Comparison of ENCODE assay signal across 19 mouse cellular contexts in genomic region chr12:82297196-82297595, GRCm38 (mm10).
DNase-seq lines count a peak whose midpoint lies in the region; ATAC-seq and TF ChIP-seq lines count a peak whose summit lies in the region.
"Had no signal": no experiment of that assay in that cellular context is flagged by ENCODE, and none has a peak within 500 bp of the region (broad histone marks: within the 10 kb centered on the region; RNA-seq: fewer than 3 reads in every experiment).

No protein-coding gene starts in this region.

- no peak overlapping the region for H3K9ac ChIP-seq in kidney, embryonic 15.5 days
- H3K9ac ChIP-seq in lung, embryonic 14.5 days, result no peak overlapping the region
- no peak overlapping the region for H3K9ac ChIP-seq in forebrain, embryonic 14.5 days (ENCODE audit: low read length)
- H3K9ac ChIP-seq: embryonic facial prominence, embryonic 13.5 days; forebrain, embryonic 12.5 days; forebrain, postnatal 0 days; hindbrain, embryonic 12.5 days had no signal

- peak; percentile 46 for DNase-seq in kidney, adult 18-20 months
- DNase-seq in lung, embryonic 14.5 days, result peak; percentile 4
- no peak for DNase-seq in lung, postnatal 10 days
- peak; percentile 37 for DNase-seq in kidney, postnatal 14 days
- DNase-seq in gastrocnemius, postnatal 10 days, result no peak
- no peak for DNase-seq in forebrain, embryonic 14.5 days (ENCODE audit: low spot score)
- DNase-seq: adrenal gland, adult 8-10 months; cerebellum, adult 11-12 months; cerebellum, adult 9-11 months; cerebellum, postnatal 36 days; forebrain, postnatal 0 days; gastrocnemius, postnatal 25 days; heart, postnatal 10 days; heart, postnatal 4 days had no signal

- no peak overlapping the region for H3K4me3 ChIP-seq in kidney, embryonic 15.5 days (replicated peaks)
- H3K4me3 ChIP-seq in lung, embryonic 14.5 days (ENCODE audit: low read depth, low read length), result no peak overlapping the region
- no peak overlapping the region for H3K4me3 ChIP-seq in forebrain, embryonic 14.5 days (ENCODE audit: low read depth, low read length)
- H3K4me3 ChIP-seq: embryonic facial prominence, embryonic 13.5 days; forebrain, embryonic 12.5 days; hindbrain, embryonic 12.5 days had no signal

- no peaks in the 10 kb centered on the region for H3K9me3 ChIP-seq in kidney, embryonic 15.5 days (replicated peaks)
- no peaks in the 10 kb centered on the region for H3K9me3 ChIP-seq in lung, embryonic 14.5 days (ENCODE audit: low read depth, low read length)
- H3K9me3 ChIP-seq in forebrain, embryonic 14.5 days (replicated peaks; ENCODE audit: control insufficient read depth, low read length), result no peaks in the 10 kb centered on the region
- H3K9me3 ChIP-seq: embryonic facial prominence, embryonic 13.5 days; forebrain, embryonic 12.5 days; hindbrain, embryonic 12.5 days had no signal

- no peaks in the 10 kb centered on the region for H3K27me3 ChIP-seq in kidney, embryonic 15.5 days
- H3K27me3 ChIP-seq in lung, embryonic 14.5 days (ENCODE audit: insufficient read depth, low read length), result no peaks in the 10 kb centered on the region
- H3K27me3 ChIP-seq in forebrain, embryonic 14.5 days (replicated peaks; ENCODE audit: control insufficient read depth, insufficient read depth, low read length), result no peaks in the 10 kb centered on the region
- H3K27me3 ChIP-seq: embryonic facial prominence, embryonic 13.5 days; forebrain, embryonic 12.5 days; hindbrain, embryonic 12.5 days had no signal

- no peak for ATAC-seq in kidney, embryonic 15.5 days (replicated peaks; ENCODE audit: low FRiP score)
- ATAC-seq in lung, embryonic 14.5 days (ENCODE audit: insufficient read depth), result no peak
- no peak for ATAC-seq in forebrain, embryonic 14.5 days
- ATAC-seq: forebrain, postnatal 0 days; hindbrain, postnatal 0 days had no signal

- H3K36me3 ChIP-seq in kidney, embryonic 15.5 days, result no peaks in the 10 kb centered on the region
- no peaks in the 10 kb centered on the region for H3K36me3 ChIP-seq in lung, embryonic 14.5 days (ENCODE audit: insufficient read depth)
- no peaks in the 10 kb centered on the region for H3K36me3 ChIP-seq in forebrain, embryonic 14.5 days (ENCODE audit: control insufficient read depth, insufficient read depth, low read length)
- H3K36me3 ChIP-seq: embryonic facial prominence, embryonic 13.5 days; forebrain, embryonic 12.5 days; hindbrain, embryonic 12.5 days had no signal

- WGBS in kidney, embryonic 15.5 days, result 57% methylated on average over 6 of the region's 6 CpGs
- 75% methylated on average over 6 of the region's 6 CpGs for WGBS in lung, embryonic 14.5 days
- 81% methylated on average over 6 of the region's 6 CpGs for WGBS in forebrain, embryonic 14.5 days

- peaks cover 13% of the 10 kb centered on the region; the same call in 1 of the 2 replicates for H3K4me1 ChIP-seq in kidney, embryonic 15.5 days
- H3K4me1 ChIP-seq in lung, embryonic 14.5 days (ENCODE audit: insufficient read depth), result no peaks in the 10 kb centered on the region
- H3K4me1 ChIP-seq in forebrain, embryonic 14.5 days (ENCODE audit: control insufficient read depth, insufficient read depth, low read length), result no peaks in the 10 kb centered on the region
- H3K4me1 ChIP-seq: embryonic facial prominence, embryonic 13.5 days had no signal

- no peak overlapping the region for H3K4me2 ChIP-seq in kidney, embryonic 15.5 days
- no peak overlapping the region for H3K4me2 ChIP-seq in lung, embryonic 14.5 days
- no peak overlapping the region for H3K4me2 ChIP-seq in forebrain, embryonic 14.5 days (ENCODE audit: low read length)
- H3K4me2 ChIP-seq: embryonic facial prominence, embryonic 13.5 days; forebrain, embryonic 12.5 days; hindbrain, embryonic 12.5 days had no signal

- TF ChIP-seq CTCF in lung, embryonic 14.5 days (IDR thresholded peaks at IDR 0.05; ENCODE audit: low read depth), result no peak

- no peak overlapping the region for H3K27ac ChIP-seq in kidney, embryonic 15.5 days
- H3K27ac ChIP-seq in lung, embryonic 14.5 days (ENCODE audit: low read depth), result no peak overlapping the region
- H3K27ac ChIP-seq in forebrain, embryonic 14.5 days (ENCODE audit: low read depth, low read length), result no peak overlapping the region
- H3K27ac ChIP-seq: embryonic facial prominence, embryonic 13.5 days; forebrain, embryonic 12.5 days; hindbrain, embryonic 12.5 days; hindbrain, postnatal 0 days had no signal

Comparison
In these comparisons a context has a peak if more than half of its experiments do, and no peak if none do; other contexts are left out.
1. DNase-seq: peak in kidney, adult 18-20 months (single experiment), lung, embryonic 14.5 days (single experiment) and kidney, postnatal 14 days (single experiment); none in lung, postnatal 10 days (single experiment), gastrocnemius, postnatal 10 days (single experiment) and forebrain, embryonic 14.5 days (single experiment).